Mouse (Mus musculus) heart, adult 2 months (tissue): Measurements from ENCODE around the gene Gm10203.

Experiments used
- CTCF ChIP-seq: fragments of 200-600 bp; IDR thresholded peaks from 2 replicates; pipeline ENCODE4 v1.8.1; 2022; ENCODE audit warnings: antibody characterized with exemption, mild to moderate bottlenecking, moderate library complexity
- EP300 ChIP-seq: fragments of 200-500 bp; IDR thresholded peaks from 2 replicates; pipeline ENCODE4 v1.6.1; 2011; ENCODE audit warnings: low read depth, low read length, control low read depth; ENCODE audit not compliant: insufficient read depth
- POLR2A ChIP-seq: fragments of 200-500 bp; IDR thresholded peaks from 2 replicates; pipeline ENCODE4 v1.6.1; 2011; ENCODE audit warnings: mild to moderate bottlenecking, low read depth, low read length, control low read depth; ENCODE audit not compliant: insufficient read depth

GRCm38 (mm10) chr6:149118935-149119334 lies 11.0 kb upstream of the Gm10203 start:
- TF ChIP-seq CTCF: peak; percentile 51
- TF ChIP-seq EP300: no peak
- TF ChIP-seq POLR2A: no peak
